Mouse (Mus musculus): ENCODE data around the gene Clca4b. TPM values are rescaled to one million over a fixed set of nuclear protein-coding genes. Genes with fewer than 3 reads are reported as not detected.
"Not testable (repeated sequence)": the region's sequence is repeated elsewhere in the genome, so short reads cannot be mapped to it uniquely, and the experiment has no call there.

Clca4b gene
- polyA plus RNA-seq, 1 experiment: 0.12 TPM

DNA sequence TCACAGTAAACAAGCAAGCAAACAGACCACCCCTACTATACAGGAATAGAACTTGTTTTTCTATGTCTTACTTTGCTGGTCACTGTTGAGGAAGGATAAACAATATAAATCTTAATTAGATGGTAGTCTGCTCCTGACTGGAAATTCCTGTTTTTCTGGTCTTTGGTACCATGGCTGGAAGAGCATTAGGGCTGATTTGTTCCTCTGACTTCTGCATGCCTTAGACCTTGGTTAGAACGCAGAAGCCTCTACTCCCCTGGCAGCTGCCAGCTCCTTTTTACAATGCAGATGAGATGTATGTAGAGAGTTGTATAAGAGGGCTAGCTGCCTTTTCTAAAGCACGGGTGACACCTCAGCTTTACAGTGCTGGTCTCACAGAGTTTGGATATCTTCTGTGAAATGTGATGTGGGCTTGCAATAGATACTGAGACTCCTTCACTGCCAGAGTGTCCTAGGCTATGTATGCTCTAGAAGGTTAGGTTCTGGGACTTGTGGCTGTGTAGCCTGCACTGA, 42.0 kb downstream of the Clca4b start:
- no peak for DNase-seq
- Histone ChIP-seq H3K4me1 (replicated peaks; ENCODE audit: control insufficient read depth, insufficient read depth, low read length) (no peaks in the 10 kb centered on the region), H3K27ac (ENCODE audit: control insufficient read depth, insufficient read depth, low read length) (no peak overlapping the region), H3K27me3 (ENCODE audit: control insufficient read depth, insufficient read depth, low read length) (no peaks in the 10 kb centered on the region), H3K4me3 (ENCODE audit: control insufficient read depth, insufficient read depth, low read length) (no peak overlapping the region), H3K36me3 (ENCODE audit: control insufficient read depth, insufficient read depth, low read length) (no peaks in the 10 kb centered on the region)
- TF ChIP-seq POLR2A (IDR thresholded peaks at IDR 0.05; ENCODE audit: control insufficient read depth, extremely low read depth, insufficient read depth, low read length, poor library complexity) (no peak), CTCF (IDR thresholded peaks at IDR 0.05; ENCODE audit: borderline replicate concordance, control insufficient read depth, extremely low read depth, insufficient read depth, low read length, poor library complexity) (no peak)
- WGBS: 61% methylated on average over 2 of the region's 2 CpGs

DNA sequence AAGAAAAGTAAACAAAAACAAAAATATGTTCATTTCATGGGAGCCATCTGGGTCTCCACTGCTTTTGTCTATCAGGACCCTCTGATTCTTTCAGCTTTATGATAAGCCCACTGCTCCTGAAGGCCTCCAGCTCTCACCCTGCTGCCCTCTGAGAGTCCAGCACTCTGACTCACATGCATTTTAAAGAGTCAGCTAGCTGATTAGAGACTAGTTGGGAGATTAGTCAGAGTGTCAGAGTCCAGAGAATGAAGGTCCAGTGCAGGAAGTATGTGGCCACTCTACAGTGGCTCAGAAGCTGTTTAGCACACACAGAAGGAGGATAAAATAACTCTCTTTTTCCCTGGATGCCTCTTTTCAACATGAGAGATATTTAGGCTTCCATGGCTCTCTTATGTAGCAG, 45.4 kb downstream of the Clca4b start:
- no peak for TF ChIP-seq POLR2A (IDR thresholded peaks at IDR 0.05; ENCODE audit: control insufficient read depth, extremely low read depth, insufficient read depth, low read length, poor library complexity)
- TF ChIP-seq CTCF (IDR thresholded peaks at IDR 0.05; ENCODE audit: borderline replicate concordance, control insufficient read depth, extremely low read depth, insufficient read depth, low read length, poor library complexity): no peak
- no peak for DNase-seq
- Histone ChIP-seq H3K27me3 (ENCODE audit: control insufficient read depth, insufficient read depth, low read length) (no peaks in the 10 kb centered on the region), H3K36me3 (ENCODE audit: control insufficient read depth, insufficient read depth, low read length) (no peaks in the 10 kb centered on the region), H3K27ac (ENCODE audit: control insufficient read depth, insufficient read depth, low read length) (no peak overlapping the region), H3K4me1 (replicated peaks; ENCODE audit: control insufficient read depth, insufficient read depth, low read length) (no peaks in the 10 kb centered on the region), H3K4me3 (ENCODE audit: control insufficient read depth, insufficient read depth, low read length) (no peak overlapping the region)

DNA sequence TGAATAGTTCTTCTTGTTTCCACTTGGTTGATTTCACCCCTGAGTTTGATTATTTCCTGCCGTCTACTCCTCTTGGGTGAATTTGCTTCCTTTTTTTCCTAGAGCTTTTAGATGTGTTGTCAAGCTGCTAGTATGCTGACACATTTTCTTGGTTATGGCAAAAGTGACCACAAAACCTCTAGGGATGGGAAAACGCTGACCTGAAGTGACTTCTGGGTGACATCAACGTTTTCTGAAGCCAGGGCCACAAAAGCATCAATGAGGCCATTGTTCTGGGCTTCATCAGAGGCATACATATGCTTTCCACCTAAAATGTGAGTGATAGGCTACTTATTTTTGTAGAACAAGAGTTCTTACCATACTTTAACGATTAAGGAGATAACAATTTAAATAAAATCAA, 60.3 kb downstream of the Clca4b start:
- DNase-seq; H3K27ac ChIP-seq (ENCODE audit: control insufficient read depth, insufficient read depth, low read length): not testable (repeated sequence)
- 52% methylated on average over 4 of the region's 4 CpGs for WGBS

More for the DNA sequence above, 60.3 kb downstream of the Clca4b start:
- not testable (repeated sequence) for H3K4me1 ChIP-seq (replicated peaks; ENCODE audit: control insufficient read depth, insufficient read depth, low read length); H3K36me3 ChIP-seq (ENCODE audit: control insufficient read depth, insufficient read depth, low read length); H3K27me3 ChIP-seq (ENCODE audit: control insufficient read depth, insufficient read depth, low read length); H3K4me3 ChIP-seq (ENCODE audit: control insufficient read depth, insufficient read depth, low read length)

Other genes starting within 250 kb of the Clca4b start
- 31.6 and 34.4 TPM in 2 replicates for gene Sh3glb1, start 212.2 kb downstream of the Clca4b start, polyA plus RNA-seq (2012; rRNA removed)
- gene Clca3a1, start 171.6 kb downstream of the Clca4b start, polyA plus RNA-seq (2012; rRNA removed): 1.0 and 1.2 TPM in 2 replicates
- 9.1 and 10.1 TPM in 2 replicates for gene Clca3a2, start 113.0 kb downstream of the Clca4b start, polyA plus RNA-seq (2012; rRNA removed)
- 0.40 and 0.51 TPM in 2 replicates for gene Clca3b, start 83.2 kb downstream of the Clca4b start, polyA plus RNA-seq (2012; rRNA removed)
- 0.03 and 0.05 TPM in 2 replicates for gene Clca4a, start 42.5 kb upstream of the Clca4b start, polyA plus RNA-seq (2012; rRNA removed)
- 0.47 TPM in 2 replicates for gene Clca1, start 100.2 kb upstream of the Clca4b start, polyA plus RNA-seq (2012; rRNA removed)
- gene Clca2, start 166.9 kb upstream of the Clca4b start, polyA plus RNA-seq (2012; rRNA removed): 0.51 and 2.0 TPM in 2 replicates
- gene Odf2l, start 186.1 kb upstream of the Clca4b start, polyA plus RNA-seq (2012; rRNA removed): 4.3 and 4.5 TPM in 2 replicates